Mouse (Mus musculus) spleen, postnatal 0 days (tissue): ENCODE measurements around the gene Zfp81. TPM values are rescaled to one million over a fixed set of nuclear protein-coding genes. Genes with fewer than 3 reads are reported as not detected.

Experiments used
- polyA plus RNA-seq: library from polyadenylated mRNA; unstranded; fragments of >200 nt; fragmentation: Nextera tagmentation; extraction: Ambion mirVana; gene quantifications from 2 replicates; pipeline ENCODE4 v1.2.1, GENCODE M21; 2015

Gene Zfp81
- polyA plus RNA-seq: 2.9 and 4.1 TPM in 2 replicates

DNA sequence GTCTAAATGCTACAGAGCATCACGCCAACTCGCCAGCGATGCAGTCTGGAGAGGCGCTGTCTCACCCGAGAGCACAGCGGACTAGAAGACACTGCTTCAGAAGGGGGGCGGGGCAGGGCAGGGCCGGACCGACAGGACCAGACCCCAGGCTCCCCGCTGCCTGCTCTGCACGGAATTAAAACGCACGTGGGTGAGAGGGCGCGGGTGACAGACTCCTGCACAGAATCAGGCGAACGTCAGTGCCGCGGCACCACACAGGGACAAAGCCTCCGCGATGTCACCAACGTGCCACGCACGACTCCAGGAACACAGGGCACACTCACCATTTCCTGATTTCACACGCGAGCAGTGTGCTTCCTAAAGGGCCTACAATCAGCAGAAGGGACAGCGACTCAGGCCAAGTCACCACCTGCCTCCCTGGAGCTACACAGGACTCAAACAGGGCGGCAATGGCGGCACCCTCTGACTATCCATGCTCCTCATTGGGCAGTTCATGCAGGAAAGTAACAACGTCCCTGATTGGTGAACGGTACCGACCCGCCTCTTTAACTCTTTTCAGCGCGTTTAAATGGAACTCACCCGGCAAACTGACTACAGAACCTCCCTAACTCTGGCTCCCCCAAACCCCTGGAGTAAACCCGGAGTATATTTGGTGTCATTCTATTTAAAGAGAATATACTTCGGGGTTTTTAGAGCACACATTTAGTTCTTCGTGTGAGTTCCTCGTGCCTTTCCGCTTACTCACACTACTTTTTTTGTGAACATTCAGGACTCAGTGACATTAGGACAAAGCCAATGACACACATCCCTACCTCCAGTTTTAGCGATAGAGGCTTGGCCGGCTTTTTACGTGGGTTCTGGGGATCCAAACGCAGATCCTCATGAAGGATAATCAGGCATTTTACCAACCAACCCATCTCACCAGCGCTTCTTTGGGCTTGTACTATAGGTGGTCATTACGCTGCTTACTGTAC lies at the start of gene Zfp81:
Zfp81 (minus strand) TSS at position 468 of the 974 bp plus-strand sequence.

DNA sequence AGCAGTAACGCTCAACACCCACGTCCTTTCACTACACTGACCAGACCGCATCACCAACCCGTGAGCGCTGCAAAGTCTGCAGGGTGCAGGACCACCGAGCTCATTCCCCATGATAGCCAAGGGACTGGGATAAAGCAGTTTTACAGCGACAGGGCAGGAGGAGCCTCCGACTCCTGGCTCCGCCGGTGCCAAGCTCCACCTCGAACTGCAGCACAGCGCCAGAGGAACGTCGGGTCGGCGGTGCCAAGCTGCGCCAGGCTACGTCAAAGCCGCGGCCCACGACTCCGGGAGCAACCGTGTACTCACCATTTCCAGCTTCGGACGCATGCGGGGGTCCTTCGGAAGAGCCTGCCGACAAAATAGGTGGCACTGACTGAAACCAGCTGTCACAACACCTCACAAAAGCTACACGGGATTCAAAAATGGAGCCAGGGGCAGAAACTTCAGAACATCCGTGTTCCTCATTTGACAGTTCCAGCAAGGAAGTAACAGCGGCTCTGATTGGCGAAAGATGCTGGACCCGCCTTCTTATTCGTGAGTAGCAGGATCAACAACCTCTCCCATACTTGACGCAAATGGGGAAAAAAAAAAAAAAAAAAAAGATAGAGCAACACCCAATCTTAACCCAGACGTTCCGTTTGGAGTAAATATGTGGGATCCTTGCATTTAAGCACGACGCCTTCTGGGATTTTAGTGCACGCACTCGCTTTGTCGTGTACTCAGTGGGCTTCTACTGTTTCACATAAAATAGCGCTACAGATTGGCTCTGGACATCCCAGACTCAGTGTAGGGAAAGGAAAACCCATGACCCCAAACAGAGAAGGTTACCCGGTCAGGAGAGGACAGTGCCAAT lies 35.7 kb upstream of the Zfp81 start, which contains the start of gene Zfp101:
Zfp101 (minus strand) TSS at position 460 of the 853 bp plus-strand sequence.

DNA sequence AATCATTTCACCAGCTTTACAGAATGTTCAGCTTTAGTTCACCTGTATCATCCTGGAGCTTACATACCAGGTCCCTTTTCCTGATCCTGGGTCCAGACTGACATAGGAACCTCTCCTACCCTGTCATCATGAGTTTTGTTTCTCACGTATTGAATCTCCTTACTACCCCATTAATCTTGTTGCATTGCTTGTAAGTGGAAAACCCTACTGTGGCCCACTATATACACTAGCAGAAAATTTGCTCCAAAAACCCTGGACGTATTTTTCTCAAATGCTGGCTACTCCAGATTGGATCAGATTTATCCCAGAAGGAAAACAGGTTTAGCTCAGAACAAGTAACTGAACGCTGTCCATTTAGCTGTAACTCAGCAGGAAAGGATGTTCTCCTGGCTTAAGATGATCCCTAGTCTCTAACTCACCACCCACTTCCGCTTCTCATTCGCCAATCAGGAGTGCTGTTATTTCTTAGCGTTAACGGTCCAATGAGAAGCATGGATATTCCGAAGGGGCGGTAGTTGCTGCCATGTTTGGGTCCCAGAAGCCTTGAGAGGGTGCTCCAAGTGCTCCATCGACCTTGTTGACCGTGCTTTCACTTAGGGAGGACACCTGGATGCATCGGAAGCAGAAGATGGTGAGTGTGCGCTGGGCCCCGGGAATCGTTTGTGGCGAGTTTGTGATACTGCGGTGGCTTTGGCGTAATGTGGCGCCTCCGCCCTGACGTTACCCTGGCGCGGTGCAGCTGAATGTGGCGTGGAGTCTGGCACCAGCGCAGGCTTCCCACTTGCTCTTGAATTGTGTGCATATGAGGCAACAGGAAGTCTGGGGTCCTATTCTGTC lies 69.4 kb downstream of the Zfp81 start, which contains the start of gene Zfp955b:
Zfp955b (plus strand) TSS at position 506 of the 837 bp plus-strand sequence.

Other genes with a start within 250 kb of the Zfp81 start
- not detected in 2 replicates for gene Morc2b, start 219.2 kb downstream of the Zfp81 start, polyA plus RNA-seq
- gene Olfr55, start 190.4 kb downstream of the Zfp81 start, polyA plus RNA-seq: not detected in 2 replicates
- not detected in 2 replicates for gene Olfr239, start 167.6 kb downstream of the Zfp81 start, polyA plus RNA-seq
- not detected in 2 replicates for gene Olfr1564, start 137.2 kb downstream of the Zfp81 start, polyA plus RNA-seq
- gene Zfp955a, start 103.7 kb downstream of the Zfp81 start, polyA plus RNA-seq: 4.7 and 6.2 TPM in 2 replicates
- 0.04 TPM in 1 of 2 replicates, not detected in the other for gene Olfr63, start 94.2 kb downstream of the Zfp81 start, polyA plus RNA-seq
- gene Zfp955b, start 69.3 kb downstream of the Zfp81 start, polyA plus RNA-seq: 3.2 and 4.1 TPM in 2 replicates
- 9.9 and 12.1 TPM in 2 replicates for gene Zfp101, start 35.8 kb upstream of the Zfp81 start, polyA plus RNA-seq
- not detected in 2 replicates for gene Actl9, start 74.0 kb upstream of the Zfp81 start, polyA plus RNA-seq
- 18.2 and 27.3 TPM in 2 replicates for gene Adamts10, start 165.3 kb upstream of the Zfp81 start, polyA plus RNA-seq
- 17.9 and 26.2 TPM in 2 replicates for gene Myo1f, start 196.8 kb upstream of the Zfp81 start, polyA plus RNA-seq